Mouse (Mus musculus): ENCODE measurements around the gene Ambra1. TPM values are rescaled to one million over a fixed set of nuclear protein-coding genes. Genes with fewer than 3 reads are reported as not detected.

The Ambra1 gene
- polyA plus RNA-seq (2016; fragmentation: Nextera tagmentation; extraction: Ambion mirVana): 22.3 and 24.1 TPM in 2 replicates

DNA sequence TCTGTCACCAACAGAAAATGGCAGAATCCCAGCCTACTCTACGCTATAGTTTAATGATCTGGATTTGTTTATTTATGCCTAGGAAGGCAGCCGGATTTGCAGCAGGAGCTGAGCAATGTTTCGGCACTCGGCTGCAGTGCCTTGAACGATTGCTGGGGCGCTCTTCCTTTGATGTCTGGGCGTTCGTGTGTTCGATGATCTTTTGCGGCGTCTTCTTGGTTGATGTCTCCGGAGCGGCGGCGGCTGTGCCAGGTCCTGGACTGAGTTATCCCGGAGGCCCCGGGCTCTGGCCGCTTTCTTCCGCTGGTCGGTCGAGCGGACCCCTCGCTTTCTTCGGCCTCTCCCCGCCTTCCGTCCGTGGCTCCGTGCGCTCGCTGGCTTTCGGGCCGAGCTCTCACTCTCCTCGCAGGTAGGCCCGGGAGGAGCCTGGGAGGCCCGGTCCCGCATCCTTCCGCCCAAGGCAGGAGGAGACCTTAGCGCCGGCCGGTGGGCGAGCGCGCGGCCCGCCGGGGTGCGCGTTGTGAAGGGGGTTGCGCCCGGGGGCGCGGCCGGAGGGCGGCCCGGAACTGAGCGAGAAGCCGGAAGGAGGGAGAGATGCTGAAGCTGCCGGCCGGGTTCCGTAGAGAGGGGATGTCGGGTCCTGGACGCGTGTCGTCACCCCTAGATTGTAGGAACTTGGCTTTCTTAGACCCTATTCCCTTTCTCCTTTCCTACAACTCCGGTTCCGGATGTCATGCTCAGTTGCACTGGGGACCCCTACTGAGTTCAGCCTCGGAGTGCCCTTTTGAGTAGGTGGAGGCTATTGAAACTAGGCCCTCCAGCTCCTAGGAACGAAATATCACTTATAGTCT lies at the start of gene Ambra1:
TSS of gene Ambra1 (plus strand) at position 164 of the 851 bp plus-strand sequence.
- Histone ChIP-seq H3K9me3 (no peaks in the 10 kb centered on the region), H3K27ac (peak within 1 kb of the TSS; percentile 93), H3K9ac (replicated peaks) (peak within 1 kb of the TSS; percentile 97), H3K4me3 (replicated peaks) (peak within 1 kb of the TSS; percentile 97), H3K36me3 (peaks cover 3% of the 10 kb centered on the region; the same call in 1 of the 2 replicates), H3K27me3 (0 out of 2 replicates have a peak, but pooled peaks cover 6% of the 10 kb centered on the region), H3K4me2 (peak within 1 kb of the TSS; percentile 61), H3K4me1 (replicated peaks) (no peaks in the 10 kb centered on the region)
- WGBS: under 1% methylated on average over 68 of the region's 68 CpGs
- ATAC-seq (ENCODE audit: insufficient number of reproducible peaks, insufficient read depth, low FRiP score, low TSS enrichment, low read depth): peak; percentile 88

DNA sequence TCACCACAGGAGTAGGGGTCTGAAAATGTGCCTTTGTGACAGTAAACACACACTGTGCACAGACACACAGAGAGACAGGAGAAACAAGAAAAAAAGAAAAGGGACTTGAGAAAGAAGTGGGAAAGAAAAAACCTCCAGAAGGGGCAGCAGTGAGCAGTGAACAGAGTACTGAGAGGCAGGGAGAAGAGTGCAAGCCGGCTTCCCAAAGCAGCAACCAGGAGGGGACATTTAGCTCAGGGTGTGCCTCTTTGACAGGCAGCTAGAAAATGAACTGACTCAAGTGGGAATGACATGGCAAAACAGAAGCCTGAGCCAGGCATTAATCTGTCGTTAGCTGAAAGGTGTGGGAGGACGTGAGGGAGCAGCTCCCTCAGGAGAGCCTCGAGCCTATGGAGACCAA lies 47.1 kb upstream of the Ambra1 start:
- H3K27ac ChIP-seq: no peak overlapping the region
- no peak overlapping the region for H3K9ac ChIP-seq (replicated peaks)
- no peak overlapping the region for H3K4me3 ChIP-seq (replicated peaks)
- H3K27me3 ChIP-seq: no peaks in the 10 kb centered on the region
- H3K36me3 ChIP-seq: peaks cover 86% of the 10 kb centered on the region
- 65% methylated on average over 4 of the region's 4 CpGs for WGBS
- no peaks in the 10 kb centered on the region for H3K9me3 ChIP-seq
- ATAC-seq (ENCODE audit: insufficient number of reproducible peaks, insufficient read depth, low FRiP score, low TSS enrichment, low read depth): no peak
- H3K4me1 ChIP-seq (replicated peaks): no peaks in the 10 kb centered on the region
- H3K4me2 ChIP-seq: no peak overlapping the region

GRCm38 (mm10) chr2:91683919-91684318 lies 46.0 kb upstream of the Ambra1 start:
- H3K9ac ChIP-seq (replicated peaks): no peak overlapping the region
- no peaks in the 10 kb centered on the region for H3K27me3 ChIP-seq
- no peak for ATAC-seq (ENCODE audit: insufficient number of reproducible peaks, insufficient read depth, low FRiP score, low TSS enrichment, low read depth)
- WGBS: 77% methylated on average over 8 of the region's 8 CpGs
- H3K4me2 ChIP-seq: no peak overlapping the region
- H3K9me3 ChIP-seq: no peaks in the 10 kb centered on the region
- no peak overlapping the region for H3K4me3 ChIP-seq (replicated peaks)
- peaks cover 85% of the 10 kb centered on the region for H3K36me3 ChIP-seq
- no peak overlapping the region for H3K27ac ChIP-seq
- H3K4me1 ChIP-seq (replicated peaks): no peaks in the 10 kb centered on the region

DNA sequence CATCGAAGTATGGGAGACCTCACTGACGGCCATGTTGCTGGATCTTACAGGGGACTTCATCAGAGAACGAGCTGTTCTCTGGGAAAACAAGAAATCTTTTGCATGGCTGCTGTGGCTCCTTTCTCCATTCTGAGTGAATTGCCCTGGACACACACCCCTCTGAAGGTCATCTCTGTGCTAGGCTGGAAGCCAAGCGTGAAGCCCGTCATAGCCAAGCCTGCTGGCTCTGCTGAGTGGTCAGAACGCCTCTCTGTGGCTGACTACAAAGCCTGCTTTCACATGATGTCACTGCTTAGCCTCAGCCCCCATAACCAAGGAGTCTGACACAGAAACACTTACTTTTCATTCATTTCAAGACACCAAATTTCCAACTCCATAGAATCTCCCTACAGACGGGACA lies 40.5 kb upstream of the Ambra1 start:
- Histone ChIP-seq H3K4me1 (replicated peaks) (no peaks in the 10 kb centered on the region), H3K9me3 (no peaks in the 10 kb centered on the region), H3K4me3 (replicated peaks) (no peak overlapping the region), H3K9ac (replicated peaks) (no peak overlapping the region), H3K4me2 (no peak overlapping the region), H3K36me3 (peaks cover 72% of the 10 kb centered on the region), H3K27me3 (no peaks in the 10 kb centered on the region), H3K27ac (no peak overlapping the region)
- no peak for ATAC-seq (ENCODE audit: insufficient number of reproducible peaks, insufficient read depth, low FRiP score, low TSS enrichment, low read depth)
- WGBS: 86% methylated on average over 7 of the region's 7 CpGs

GRCm38 (mm10) chr2:91695436-91696224 lies 34.3 kb upstream of the Ambra1 start:
- H3K4me3 ChIP-seq (replicated peaks): no peak overlapping the region
- H3K4me1 ChIP-seq (replicated peaks): no peaks in the 10 kb centered on the region
- no peak overlapping the region for H3K4me2 ChIP-seq
- peaks cover 33% of the 10 kb centered on the region for H3K36me3 ChIP-seq
- whole genome bisulfite sequencing: 92% methylated on average over 10 of the region's 10 CpGs
- H3K27ac ChIP-seq: no peak overlapping the region
- no peak for ATAC-seq (ENCODE audit: insufficient number of reproducible peaks, insufficient read depth, low FRiP score, low TSS enrichment, low read depth)
- no peak overlapping the region for H3K9ac ChIP-seq (replicated peaks)
- no peaks in the 10 kb centered on the region for H3K9me3 ChIP-seq
- H3K27me3 ChIP-seq: no peaks in the 10 kb centered on the region

- H3K36me3 ChIP-seq: peaks cover 33% of the 10 kb centered on the region
- H3K9ac ChIP-seq (replicated peaks): no peak overlapping the region
- H3K27me3 ChIP-seq: no peaks in the 10 kb centered on the region
- 89% methylated on average over 1 of the region's 1 CpGs for WGBS
- ATAC-seq (ENCODE audit: insufficient number of reproducible peaks, insufficient read depth, low FRiP score, low TSS enrichment, low read depth): no peak
- H3K27ac ChIP-seq: no peak overlapping the region
- H3K4me1 ChIP-seq (replicated peaks): no peaks in the 10 kb centered on the region
- no peak overlapping the region for H3K4me3 ChIP-seq (replicated peaks)
- H3K4me2 ChIP-seq: no peak overlapping the region
- H3K9me3 ChIP-seq: no peaks in the 10 kb centered on the region
Observed at GRCm38 (mm10) chr2:91696225-91696590, 33.7 kb upstream of the Ambra1 start.

DNA sequence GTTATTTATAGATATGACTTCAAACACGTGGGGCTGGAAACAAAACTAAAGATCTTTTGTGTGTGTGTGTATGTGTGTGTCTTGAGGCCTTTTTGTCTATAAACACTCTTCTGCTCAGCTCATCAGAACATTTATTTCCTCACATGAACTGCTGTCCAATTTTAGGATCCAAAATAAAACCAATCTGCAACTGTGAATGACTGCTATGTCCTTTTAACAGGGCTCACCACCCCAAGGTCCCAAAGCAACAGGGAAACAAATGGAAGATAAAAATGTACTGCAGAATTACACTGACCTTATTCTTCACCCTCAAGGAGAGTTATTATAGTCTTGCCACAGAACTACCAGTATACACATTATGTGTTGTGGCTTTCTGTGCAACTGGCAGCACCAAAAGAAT lies 30.7 kb upstream of the Ambra1 start:
- Histone ChIP-seq H3K27me3 (no peaks in the 10 kb centered on the region), H3K4me1 (replicated peaks) (no peaks in the 10 kb centered on the region), H3K9me3 (no peaks in the 10 kb centered on the region), H3K36me3 (peaks cover 12% of the 10 kb centered on the region), H3K4me2 (no peak overlapping the region), H3K27ac (no peak overlapping the region), H3K4me3 (replicated peaks) (no peak overlapping the region), H3K9ac (replicated peaks) (no peak overlapping the region)
- WGBS: 94% methylated on average over 1 of the region's 1 CpGs
- ATAC-seq (ENCODE audit: insufficient number of reproducible peaks, insufficient read depth, low FRiP score, low TSS enrichment, low read depth): no peak

DNA sequence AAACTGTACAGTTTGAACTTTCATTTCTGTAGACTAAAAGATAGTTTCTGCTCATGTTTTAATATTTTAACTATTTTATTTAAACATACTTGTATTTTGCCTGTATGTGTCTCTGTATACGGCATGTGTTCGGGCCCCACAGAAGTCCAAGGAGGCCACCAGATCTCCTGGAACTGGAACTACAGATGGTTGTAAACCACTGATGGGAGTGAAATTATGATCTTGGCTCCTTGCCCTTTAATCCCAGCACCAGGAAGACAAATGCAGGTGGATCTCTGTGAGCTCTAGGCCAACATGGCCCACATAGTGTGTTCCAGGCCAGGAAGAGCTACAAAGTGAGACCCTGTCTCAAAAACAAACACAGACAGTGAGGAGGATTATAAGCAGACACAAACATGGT lies 28.6 kb upstream of the Ambra1 start:
- Histone ChIP-seq H3K27me3 (no peaks in the 10 kb centered on the region), H3K4me2 (no peak overlapping the region), H3K9me3 (no peaks in the 10 kb centered on the region), H3K4me1 (replicated peaks) (no peaks in the 10 kb centered on the region), H3K27ac (no peak overlapping the region), H3K36me3 (no peaks in the 10 kb centered on the region), H3K4me3 (replicated peaks) (no peak overlapping the region), H3K9ac (replicated peaks) (no peak overlapping the region)
- WGBS: 97% methylated on average over 2 of the region's 2 CpGs
- ATAC-seq (ENCODE audit: insufficient number of reproducible peaks, insufficient read depth, low FRiP score, low TSS enrichment, low read depth): no peak

DNA sequence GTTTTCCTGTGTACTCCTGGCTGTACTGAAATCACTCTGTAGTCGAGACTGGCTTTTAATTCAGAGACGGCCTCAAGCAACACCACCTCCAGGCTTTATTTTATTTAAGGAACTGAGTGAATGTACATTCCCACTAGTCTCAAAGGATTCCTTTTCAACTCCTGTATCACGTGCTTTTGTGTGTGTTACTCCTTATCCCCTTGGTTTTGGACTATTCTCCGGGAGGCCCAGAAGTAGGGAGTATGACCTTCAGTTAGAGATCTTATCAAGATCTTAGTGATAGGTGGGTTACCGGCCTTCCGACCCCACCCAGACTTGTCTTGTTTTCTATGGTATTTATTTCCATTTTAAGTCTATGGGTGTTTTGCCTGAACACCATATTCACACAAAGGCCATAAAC lies 24.2 kb upstream of the Ambra1 start:
- Histone ChIP-seq H3K4me2 (no peak overlapping the region), H3K27ac (no peak overlapping the region), H3K4me3 (replicated peaks) (no peak overlapping the region), H3K4me1 (replicated peaks) (peaks cover 6% of the 10 kb centered on the region), H3K36me3 (no peaks in the 10 kb centered on the region), H3K27me3 (no peaks in the 10 kb centered on the region), H3K9ac (replicated peaks) (no peak overlapping the region), H3K9me3 (no peaks in the 10 kb centered on the region)
- ATAC-seq (ENCODE audit: insufficient number of reproducible peaks, insufficient read depth, low FRiP score, low TSS enrichment, low read depth): no peak
- 87% methylated on average over 6 of the region's 6 CpGs for WGBS

DNA sequence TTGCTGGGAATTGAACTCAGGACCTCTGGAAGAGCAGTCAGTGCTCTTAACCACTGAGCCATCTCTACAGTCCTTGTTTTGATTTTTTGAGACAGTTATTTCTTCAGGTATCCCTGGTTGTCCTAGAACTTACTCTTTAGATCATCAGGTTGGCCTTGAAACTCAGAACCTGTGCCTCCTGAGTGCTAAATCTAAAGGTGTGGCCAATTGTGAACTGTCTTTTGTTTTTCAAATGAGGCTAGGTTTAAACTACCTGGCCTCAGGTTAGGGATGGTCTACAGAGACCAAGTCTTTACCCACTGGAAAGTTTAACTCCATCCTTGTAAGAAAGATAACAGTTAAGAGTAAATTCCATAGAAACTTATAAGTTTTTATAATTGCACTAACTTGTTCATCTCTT lies 23.5 kb upstream of the Ambra1 start:
- H3K4me1 ChIP-seq (replicated peaks): peaks cover 8% of the 10 kb centered on the region
- H3K4me2 ChIP-seq: no peak overlapping the region
- H3K9ac ChIP-seq (replicated peaks): no peak overlapping the region
- H3K27ac ChIP-seq: no peak overlapping the region
- no peaks in the 10 kb centered on the region for H3K27me3 ChIP-seq
- no peak for ATAC-seq (ENCODE audit: insufficient number of reproducible peaks, insufficient read depth, low FRiP score, low TSS enrichment, low read depth)
- H3K36me3 ChIP-seq: no peaks in the 10 kb centered on the region
- H3K4me3 ChIP-seq (replicated peaks): no peak overlapping the region
- no peaks in the 10 kb centered on the region for H3K9me3 ChIP-seq

DNA sequence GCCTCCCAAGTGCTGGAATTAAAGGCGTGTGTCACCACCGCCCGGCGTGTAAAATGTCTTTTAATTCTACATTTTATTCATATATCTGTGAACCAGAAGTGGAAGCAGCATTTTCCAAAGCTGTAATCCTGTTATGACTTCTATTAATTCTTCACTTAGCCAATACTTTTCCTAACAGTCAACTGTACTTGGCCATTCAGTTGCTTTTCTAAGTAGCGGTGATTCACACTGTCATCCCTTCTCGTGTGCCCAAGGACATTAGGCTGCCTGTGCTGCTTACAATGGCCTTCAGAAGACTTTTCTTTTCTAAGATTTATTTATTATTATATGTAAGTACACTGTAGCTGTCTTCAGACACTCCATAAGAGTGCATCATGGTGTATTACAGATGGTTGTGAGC lies 21.6 kb upstream of the Ambra1 start:
- ATAC-seq (ENCODE audit: insufficient number of reproducible peaks, insufficient read depth, low FRiP score, low TSS enrichment, low read depth): no peak
- no peak overlapping the region for H3K27ac ChIP-seq
- H3K4me3 ChIP-seq (replicated peaks): no peak overlapping the region
- H3K36me3 ChIP-seq: no peaks in the 10 kb centered on the region
- no peaks in the 10 kb centered on the region for H3K27me3 ChIP-seq
- no peak overlapping the region for H3K4me2 ChIP-seq
- no peak overlapping the region for H3K9ac ChIP-seq (replicated peaks)
- peaks cover 13% of the 10 kb centered on the region for H3K4me1 ChIP-seq (replicated peaks)
- 94% methylated on average over 6 of the region's 6 CpGs for WGBS
- H3K9me3 ChIP-seq: no peaks in the 10 kb centered on the region
